Mouse (Mus musculus): ENCODE results near the gene Usp49. TPM values are rescaled to one million over a fixed set of nuclear protein-coding genes. Genes with fewer than 3 reads are reported as not detected.
A peak's percentile ranks its signal among the peaks of the same experiment; 100 is the strongest.

The Usp49 gene
- polyA plus RNA-seq, 1 experiment: 6.7 TPM

DNA sequence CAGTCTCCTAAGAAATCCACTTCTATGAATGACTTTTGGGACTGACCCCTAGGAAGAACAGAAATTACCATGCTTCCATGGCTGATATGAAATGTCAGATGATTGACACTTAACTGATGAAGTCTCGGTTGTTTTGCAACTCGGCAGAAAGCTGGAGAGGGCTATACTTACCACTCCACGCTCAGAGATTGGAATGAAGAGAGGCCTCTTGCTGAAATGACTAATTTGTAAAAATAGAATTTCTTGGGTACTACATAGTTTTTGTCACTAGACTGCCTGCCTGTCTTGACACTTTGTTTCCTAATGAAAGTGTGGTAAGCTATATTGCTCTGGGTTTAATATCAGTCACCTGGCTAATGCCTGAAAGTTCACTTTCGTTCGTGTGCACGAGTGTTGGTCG is 34.0 kb downstream of the Usp49 start:
- Histone ChIP-seq H3K4me3 (replicated peaks; ENCODE audit: extremely low read depth, low read depth, low read length) (no peak overlapping the region), H3K4me1 (ENCODE audit: control insufficient read depth, insufficient read depth, low read length) (peaks cover 3% of the 10 kb centered on the region)
- TF ChIP-seq POLR2A (IDR thresholded peaks at IDR 0.05; ENCODE audit: borderline replicate concordance, extremely low read depth, low read depth, low read length) (no peak), CTCF (IDR thresholded peaks at IDR 0.05; ENCODE audit: insufficient read depth, low read length) (no peak)
- no peak for DNase-seq
- 70% methylated on average over 7 of the region's 7 CpGs for WGBS

GRCm38 (mm10) chr17:47669166-47669565 is 38.7 kb downstream of the Usp49 start:
- no peak for DNase-seq
- 62% methylated on average over 4 of the region's 4 CpGs for WGBS
- Histone ChIP-seq H3K4me1 (ENCODE audit: control insufficient read depth, insufficient read depth, low read length) (peaks cover 3% of the 10 kb centered on the region; the same call in 1 of the 2 replicates), H3K4me3 (replicated peaks; ENCODE audit: extremely low read depth, low read depth, low read length) (no peak overlapping the region)
- TF ChIP-seq POLR2A (IDR thresholded peaks at IDR 0.05; ENCODE audit: borderline replicate concordance, extremely low read depth, low read depth, low read length) (no peak), CTCF (IDR thresholded peaks at IDR 0.05; ENCODE audit: insufficient read depth, low read length) (no peak)

DNA sequence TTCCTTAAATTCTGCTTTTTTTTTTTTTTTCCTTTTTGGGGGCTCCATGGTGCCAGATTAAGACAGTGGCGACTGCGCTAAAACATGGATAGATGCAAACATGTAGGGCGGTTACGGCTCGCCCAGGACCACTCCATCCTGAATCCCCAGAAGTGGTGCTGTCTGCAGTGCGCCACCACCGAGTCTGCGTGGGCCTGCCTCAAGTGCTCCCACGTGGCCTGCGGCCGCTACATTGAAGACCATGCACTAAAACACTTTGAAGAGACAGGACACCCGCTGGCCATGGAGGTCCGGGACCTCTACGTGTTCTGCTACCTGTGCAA is 41.5 kb downstream of the Usp49 start:
- Histone ChIP-seq H3K4me1 (ENCODE audit: control insufficient read depth, insufficient read depth, low read length) (no peaks in the 10 kb centered on the region), H3K4me3 (replicated peaks; ENCODE audit: extremely low read depth, low read depth, low read length) (no peak overlapping the region)
- no peak for DNase-seq
- WGBS: 43% methylated on average over 14 of the region's 14 CpGs
- TF ChIP-seq POLR2A (IDR thresholded peaks at IDR 0.05; ENCODE audit: borderline replicate concordance, extremely low read depth, low read depth, low read length) (no peak), CTCF (IDR thresholded peaks at IDR 0.05; ENCODE audit: insufficient read depth, low read length) (no peak)

- peak overlapping the region; percentile 45 for H3K4me3 ChIP-seq (replicated peaks; ENCODE audit: extremely low read depth, low read depth, low read length)
- TF ChIP-seq POLR2A (IDR thresholded peaks at IDR 0.05; ENCODE audit: borderline replicate concordance, extremely low read depth, low read depth, low read length) (no peak), CTCF (IDR thresholded peaks at IDR 0.05; ENCODE audit: insufficient read depth, low read length) (no peak)
- peak; percentile 61 for DNase-seq
- 12% methylated on average over 67 of the region's 68 CpGs for WGBS
- H3K4me1 ChIP-seq (ENCODE audit: control insufficient read depth, insufficient read depth, low read length): no peaks in the 10 kb centered on the region
These were observed 42.0 kb downstream of the Usp49 start for GRCm38 (mm10) chr17:47672311-47673111.

- peak; percentile 75 for DNase-seq
- 16% methylated on average over 9 of the region's 9 CpGs for WGBS
- Histone ChIP-seq H3K4me3 (replicated peaks; ENCODE audit: extremely low read depth, low read depth, low read length) (no peak overlapping the region), H3K4me1 (ENCODE audit: control insufficient read depth, insufficient read depth, low read length) (no peaks in the 10 kb centered on the region)
- TF ChIP-seq CTCF (IDR thresholded peaks at IDR 0.05; ENCODE audit: insufficient read depth, low read length) (peak; percentile 76), POLR2A (IDR thresholded peaks at IDR 0.05; ENCODE audit: borderline replicate concordance, extremely low read depth, low read depth, low read length) (no peak)
These were observed 46.1 kb downstream of the Usp49 start for GRCm38 (mm10) chr17:47676581-47676980.

- Histone ChIP-seq H3K4me1 (ENCODE audit: control insufficient read depth, insufficient read depth, low read length) (no peaks in the 10 kb centered on the region), H3K4me3 (replicated peaks; ENCODE audit: extremely low read depth, low read depth, low read length) (no peak overlapping the region)
- WGBS: 71% methylated on average over 5 of the region's 5 CpGs
- TF ChIP-seq CTCF (IDR thresholded peaks at IDR 0.05; ENCODE audit: insufficient read depth, low read length): no peak
- no peak for TF ChIP-seq POLR2A (IDR thresholded peaks at IDR 0.05; ENCODE audit: borderline replicate concordance, extremely low read depth, low read depth, low read length)
- DNase-seq: no peak
These were observed 47.7 kb downstream of the Usp49 start for GRCm38 (mm10) chr17:47678238-47678637.

- Histone ChIP-seq H3K4me3 (replicated peaks; ENCODE audit: extremely low read depth, low read depth, low read length) (no peak overlapping the region), H3K4me1 (ENCODE audit: control insufficient read depth, insufficient read depth, low read length) (no peaks in the 10 kb centered on the region)
- no peak for DNase-seq
- 76% methylated on average over 5 of the region's 5 CpGs for WGBS
- TF ChIP-seq POLR2A (IDR thresholded peaks at IDR 0.05; ENCODE audit: borderline replicate concordance, extremely low read depth, low read depth, low read length): no peak
These were observed 48.2 kb downstream of the Usp49 start for GRCm38 (mm10) chr17:47678702-47679101.

DNA sequence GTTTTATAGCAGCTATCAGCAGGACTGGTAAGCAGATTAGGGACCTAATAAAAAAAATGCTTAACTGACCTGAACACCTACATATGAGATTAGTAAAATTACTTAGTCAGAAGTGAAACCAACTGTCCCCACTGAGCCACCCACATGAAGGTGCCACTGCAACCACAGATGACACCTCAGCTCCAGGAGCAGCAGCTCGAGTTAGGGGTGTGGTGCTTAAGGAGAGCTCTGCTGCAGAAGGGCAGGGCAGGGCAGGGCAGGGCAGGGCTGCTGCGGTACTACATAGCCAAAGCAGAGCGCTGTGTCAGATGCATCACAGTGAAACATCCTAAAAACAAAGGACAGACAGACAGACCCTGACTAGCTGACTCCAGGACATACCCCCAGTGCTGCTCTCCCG is 52.3 kb downstream of the Usp49 start:
- DNase-seq: no peak
- TF ChIP-seq CTCF (IDR thresholded peaks at IDR 0.05; ENCODE audit: insufficient read depth, low read length): no peak
- WGBS: 63% methylated on average over 4 of the region's 4 CpGs
- no peak overlapping the region for H3K4me3 ChIP-seq (replicated peaks; ENCODE audit: extremely low read depth, low read depth, low read length)
- H3K4me1 ChIP-seq (ENCODE audit: control insufficient read depth, insufficient read depth, low read length): peaks cover 6% of the 10 kb centered on the region; the same call in 1 of the 2 replicates

- WGBS: under 1% methylated on average over 70 of the region's 70 CpGs
- peak; percentile 93 for DNase-seq
- H3K4me3 ChIP-seq (replicated peaks; ENCODE audit: extremely low read depth, low read depth, low read length): peak overlapping the region; percentile 83
- H3K4me1 ChIP-seq (ENCODE audit: control insufficient read depth, insufficient read depth, low read length): peaks cover 6% of the 10 kb centered on the region; the same call in 1 of the 2 replicates
- TF ChIP-seq CTCF (IDR thresholded peaks at IDR 0.05; ENCODE audit: insufficient read depth, low read length) (no peak), POLR2A (IDR thresholded peaks at IDR 0.05; ENCODE audit: borderline replicate concordance, extremely low read depth, low read depth, low read length) (peak; percentile 87; the same call in 1 of the 2 replicates)
These were observed 57.2 kb downstream of the Usp49 start for GRCm38 (mm10) chr17:47687409-47688343.

DNA sequence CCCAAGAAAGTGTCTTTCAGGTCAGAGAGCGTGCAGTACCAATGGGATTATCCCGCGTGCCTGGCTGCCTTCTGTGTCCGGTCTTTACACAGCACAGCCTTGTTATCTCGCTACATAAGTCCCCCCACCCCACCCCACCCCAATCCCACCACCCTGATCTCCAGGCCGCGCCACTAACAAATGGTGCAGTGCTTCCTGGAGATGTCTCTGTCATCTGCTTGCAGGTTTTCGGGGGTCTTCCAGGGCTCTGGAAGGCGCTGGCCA is 57.8 kb downstream of the Usp49 start, which contains the start of gene Tomm6:
Gene Tomm6 (minus strand): TSS at position 43 of the 264 bp plus-strand sequence.
- no peak for TF ChIP-seq POLR2A (IDR thresholded peaks at IDR 0.05; ENCODE audit: borderline replicate concordance, extremely low read depth, low read depth, low read length)
- TF ChIP-seq CTCF (IDR thresholded peaks at IDR 0.05; ENCODE audit: insufficient read depth, low read length): no peak

More for the DNA sequence above, 57.8 kb downstream of the Usp49 start, which contains the start of gene Tomm6:
- Histone ChIP-seq H3K4me1 (ENCODE audit: control insufficient read depth, insufficient read depth, low read length) (peaks cover 6% of the 10 kb centered on the region; the same call in 1 of the 2 replicates), H3K4me3 (replicated peaks; ENCODE audit: extremely low read depth, low read depth, low read length) (peak within 1 kb of the TSS; percentile 83)
- no peak for DNase-seq
- 0% methylated on average over 9 of the region's 9 CpGs for WGBS
